Comparison of ENCODE assay signal across 10 mouse cellular contexts in the genomic region with DNA sequence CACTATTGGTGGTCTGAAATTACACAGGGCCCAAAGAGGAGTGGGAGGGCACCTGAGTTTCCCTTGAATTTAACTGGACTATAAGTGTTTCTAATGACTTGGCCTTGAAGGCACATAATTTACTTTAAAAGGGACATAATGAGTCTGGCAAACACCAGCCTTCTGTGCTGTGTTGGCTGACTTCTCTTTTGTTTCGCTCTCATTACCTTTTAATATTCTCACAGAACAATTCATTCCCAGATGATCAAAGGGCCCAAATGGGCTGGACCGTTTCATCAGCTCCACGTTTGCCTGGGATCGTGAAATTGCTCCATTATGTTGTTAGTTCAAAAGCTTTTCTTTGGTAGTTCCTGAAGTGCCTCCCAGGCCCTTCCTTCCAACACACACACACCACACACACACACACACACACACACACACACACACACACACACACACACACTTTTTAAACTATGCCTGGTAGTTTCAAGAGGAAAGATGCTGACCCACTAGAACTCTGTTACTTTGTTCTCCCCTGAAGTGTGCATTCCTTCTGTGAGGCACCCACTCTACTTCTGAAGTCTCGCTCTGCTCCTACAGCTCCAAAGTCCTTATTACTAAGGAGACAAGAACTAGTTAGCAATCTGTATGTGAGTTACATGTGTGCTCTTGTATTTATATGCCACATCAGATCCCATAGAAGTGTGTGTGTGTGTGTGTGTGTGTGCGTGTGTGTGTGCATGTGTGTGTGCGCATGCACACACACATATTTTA. TPM values are rescaled to one million over a fixed set of nuclear protein-coding genes. Genes with fewer than 3 reads are reported as not detected.
DNase-seq lines count a peak whose midpoint lies in the region; ATAC-seq lines count a peak whose summit lies in the region.
"Had no signal": no experiment of that assay in that cellular context is flagged by ENCODE, and none has a peak within 500 bp of the region (broad histone marks: within the 10 kb centered on the region; RNA-seq: fewer than 3 reads in every experiment).

No protein-coding gene starts in this region.

- no peaks in the 10 kb centered on the region for H3K9me3 ChIP-seq in kidney, embryonic 16.5 days (ENCODE audit: low read length)
- no peaks in the 10 kb centered on the region for H3K9me3 ChIP-seq in embryonic facial prominence, embryonic 13.5 days
- H3K9me3 ChIP-seq in hindbrain, embryonic 15.5 days: no peaks in the 10 kb centered on the region
- H3K9me3 ChIP-seq in neural tube, embryonic 12.5 days: no peaks in the 10 kb centered on the region
- H3K9me3 ChIP-seq: liver, embryonic 13.5 days had no signal

- peaks cover 15% of the 10 kb centered on the region for H3K36me3 ChIP-seq in kidney, embryonic 16.5 days (ENCODE audit: insufficient read depth, low read length)
- peaks cover 18% of the 10 kb centered on the region for H3K36me3 ChIP-seq in embryonic facial prominence, embryonic 13.5 days
- H3K36me3 ChIP-seq in hindbrain, embryonic 15.5 days: peaks cover 11% of the 10 kb centered on the region; the same call in 1 of the 2 replicates
- peaks cover 6% of the 10 kb centered on the region for H3K36me3 ChIP-seq in neural tube, embryonic 12.5 days
- H3K36me3 ChIP-seq: liver, embryonic 13.5 days had no signal

- peak overlapping the region; percentile 66 for H3K9ac ChIP-seq in kidney, embryonic 16.5 days (replicated peaks; ENCODE audit: low read length)
- H3K9ac ChIP-seq in embryonic facial prominence, embryonic 13.5 days: peak overlapping the region; percentile 85
- peak overlapping the region; percentile 81 for H3K9ac ChIP-seq in hindbrain, embryonic 15.5 days
- H3K9ac ChIP-seq in neural tube, embryonic 12.5 days: peak overlapping the region; percentile 74
- H3K9ac ChIP-seq: liver, embryonic 13.5 days had no signal

- no peak for DNase-seq in kidney, postnatal 4 days
- no peak for DNase-seq in cerebellum, postnatal 25 days
- no peak for DNase-seq in urinary bladder, postnatal 10 days (ENCODE audit: low spot score)
- no peak for DNase-seq in layer of hippocampus, adult 18-20 months (ENCODE audit: low spot score in 2 of 2)
- DNase-seq: liver, embryonic 13.5 days; thymus, adult 2 months had no signal

- no peaks in the 10 kb centered on the region for H3K27me3 ChIP-seq in kidney, embryonic 16.5 days (ENCODE audit: insufficient read depth, low read length)
- no peaks in the 10 kb centered on the region for H3K27me3 ChIP-seq in embryonic facial prominence, embryonic 13.5 days
- no peaks in the 10 kb centered on the region for H3K27me3 ChIP-seq in hindbrain, embryonic 15.5 days
- H3K27me3 ChIP-seq in neural tube, embryonic 12.5 days (replicated peaks): no peaks in the 10 kb centered on the region

- peaks cover 10% of the 10 kb centered on the region for H3K4me1 ChIP-seq in kidney, embryonic 16.5 days (ENCODE audit: insufficient read depth, low read length)
- H3K4me1 ChIP-seq in embryonic facial prominence, embryonic 13.5 days: peaks cover 33% of the 10 kb centered on the region
- peaks cover 42% of the 10 kb centered on the region for H3K4me1 ChIP-seq in hindbrain, embryonic 15.5 days (replicated peaks)
- H3K4me1 ChIP-seq in neural tube, embryonic 12.5 days: peaks cover 21% of the 10 kb centered on the region
- H3K4me1 ChIP-seq: liver, embryonic 13.5 days had no signal

- WGBS in kidney, embryonic 16.5 days: 27% methylated on average over 7 of the region's 7 CpGs
- WGBS in embryonic facial prominence, embryonic 13.5 days: 23% methylated on average over 7 of the region's 7 CpGs
- 19% methylated on average over 7 of the region's 7 CpGs for WGBS in hindbrain, embryonic 15.5 days
- 16% methylated on average over 7 of the region's 7 CpGs for WGBS in neural tube, embryonic 12.5 days

- ATAC-seq in kidney, embryonic 16.5 days (ENCODE audit: low FRiP score, low TSS enrichment): 0 out of 2 replicates have a peak, but pooled peaks have one; percentile 10
- no peak for ATAC-seq in embryonic facial prominence, embryonic 13.5 days (ENCODE audit: insufficient number of reproducible peaks, insufficient read depth, low FRiP score, low TSS enrichment, low read depth)
- no peak for ATAC-seq in hindbrain, embryonic 15.5 days (ENCODE audit: low FRiP score, low read depth)
- no peak for ATAC-seq in neural tube, embryonic 12.5 days (ENCODE audit: low FRiP score, low read depth)

- peak overlapping the region; percentile 56 for H3K4me3 ChIP-seq in kidney, embryonic 16.5 days (ENCODE audit: low read length)
- peak overlapping the region; percentile 68 for H3K4me3 ChIP-seq in embryonic facial prominence, embryonic 13.5 days
- H3K4me3 ChIP-seq in hindbrain, embryonic 15.5 days: peak overlapping the region; percentile 66
- H3K4me3 ChIP-seq in neural tube, embryonic 12.5 days: peak overlapping the region; percentile 65

- H3K27ac ChIP-seq in kidney, embryonic 16.5 days (ENCODE audit: low read length): peak overlapping the region; percentile 82; the same call in 1 of the 2 replicates
- peak overlapping the region; percentile 95 for H3K27ac ChIP-seq in embryonic facial prominence, embryonic 13.5 days
- peak overlapping the region; percentile 91 for H3K27ac ChIP-seq in hindbrain, embryonic 15.5 days (replicated peaks)
- H3K27ac ChIP-seq in neural tube, embryonic 12.5 days: no peak overlapping the region
- H3K27ac ChIP-seq: liver, embryonic 13.5 days had no signal

- peak overlapping the region; percentile 58 for H3K4me2 ChIP-seq in kidney, embryonic 16.5 days (replicated peaks; ENCODE audit: low read depth, low read length)
- H3K4me2 ChIP-seq in embryonic facial prominence, embryonic 13.5 days: peak overlapping the region; percentile 69
- peak overlapping the region; percentile 70 for H3K4me2 ChIP-seq in hindbrain, embryonic 15.5 days
- H3K4me2 ChIP-seq in neural tube, embryonic 12.5 days (replicated peaks): peak overlapping the region; percentile 74

RNA-seq across cellular contexts. Expression of gene Ptn, which starts 1.5 kb away (rescaled TPM):
- 338 and 342 TPM in 2 replicates for polyA plus RNA-seq in kidney, embryonic 16.5 days (2015; fragmentation: Nextera tagmentation; extraction: Ambion mirVana)
- polyA plus RNA-seq in embryonic facial prominence, embryonic 13.5 days (2015; fragmentation: Nextera tagmentation; extraction: Ambion mirVana): 731 and 758 TPM in 2 replicates
- polyA plus RNA-seq in hindbrain, embryonic 15.5 days (2015; fragmentation: Nextera tagmentation; extraction: Ambion mirVana): 786 and 825 TPM in 2 replicates
- polyA plus RNA-seq in neural tube, embryonic 12.5 days (2016; fragmentation: Nextera tagmentation; extraction: Ambion mirVana): 408 and 427 TPM in 2 replicates
- total RNA-seq in layer of hippocampus, adult 18-20 months (2021): 100 to 1,000 TPM; 202 to 229 TPM
